Mouse (Mus musculus) midbrain, embryonic 13.5 days (tissue): ENCODE measurements at regions not wholly inside any gene's neighbourhood (a gene's known extent, or its start where the extent isn't known, plus 50 kb on each side); places are given as distances from the start of the nearest gene placed in this dataset.

ENCODE experiments used
- ATAC-seq: fragments of 200-750 bp; cut with Nextera tagmentation; 2 replicates; pipeline ENCODE4 v1.8.0; 2017; ENCODE audit warnings: mild to moderate bottlenecking, moderate TSS enrichment, moderate library complexity
- H3K27ac ChIP-seq: fragments of 300-500 bp; sonication (generic); 2 replicates; pipeline ENCODE4 v1.5.1; 2015; ENCODE audit warnings: inconsistent platforms, mild to moderate bottlenecking, moderate library complexity
- H3K27me3 ChIP-seq: fragments of 300-500 bp; sonication (generic); 2 replicates; pipeline ENCODE4 v1.6.1; 2015; ENCODE audit warnings: mild to moderate bottlenecking, inconsistent platforms
- H3K36me3 ChIP-seq: fragments of 300-500 bp; sonication (generic); 2 replicates; pipeline ENCODE4 v1.6.1; 2015; ENCODE audit warnings: mild to moderate bottlenecking, inconsistent platforms
- H3K4me1 ChIP-seq: fragments of 300-500 bp; sonication (generic); replicated peaks from 2 replicates; pipeline ENCODE4 v1.6.1; 2015; ENCODE audit warnings: inconsistent platforms
- H3K4me2 ChIP-seq: fragments of 300-500 bp; sonication (generic); replicated peaks from 2 replicates; pipeline ENCODE4 v1.6.1; 2015; ENCODE audit warnings: moderate library complexity, mild to moderate bottlenecking, inconsistent platforms
- H3K4me3 ChIP-seq: fragments of 300-500 bp; sonication (generic); replicated peaks from 2 replicates; pipeline ENCODE4 v1.5.1; 2015; ENCODE audit warnings: mild to moderate bottlenecking, inconsistent platforms
- H3K9ac ChIP-seq: fragments of 300-500 bp; sonication (generic); replicated peaks from 2 replicates; pipeline ENCODE4 v1.6.1; 2015; ENCODE audit warnings: mild to moderate bottlenecking, inconsistent platforms
- H3K9me3 ChIP-seq: fragments of 300-500 bp; sonication (generic); 2 replicates; pipeline ENCODE4 v1.6.1; 2016; ENCODE audit warnings: mild to moderate bottlenecking, inconsistent platforms
- WGBS: fragments of 180-500 bp; shearing (Covaris S2); methylation state at CpG from one replicate; pipeline ENCODE4 v1.1.7; 2015; 5-methylcytosine and 5-hydroxymethylcytosine counted together

DNA sequence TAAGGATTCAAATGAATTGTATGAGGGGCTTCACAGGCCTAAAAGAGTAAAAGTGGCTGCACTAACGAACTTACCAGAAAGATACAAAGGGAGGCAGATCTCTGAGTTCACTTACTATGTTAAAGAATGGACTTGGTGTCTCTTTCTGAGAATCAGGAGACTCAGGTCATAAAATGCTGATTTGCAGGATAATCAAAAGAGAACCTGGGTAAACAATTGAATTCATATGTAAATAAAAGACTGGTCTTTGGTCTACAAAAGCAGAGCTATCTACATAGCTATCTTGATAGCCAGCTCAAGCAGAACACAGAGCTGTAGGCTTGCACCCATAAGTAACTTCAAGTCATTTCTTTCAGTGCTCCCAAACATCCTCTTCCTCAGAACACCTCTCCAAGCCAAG is 72.8 kb upstream of the 4930583I09Rik start:
- ATAC-seq = no peak
- Histone ChIP-seq H3K27ac (no peak overlapping the region), H3K9me3 (peaks cover 3% of the 10 kb centered on the region; the same call in 1 of the 2 replicates), H3K4me2 (no peak overlapping the region), H3K36me3 (no peaks in the 10 kb centered on the region), H3K27me3 (no peaks in the 10 kb centered on the region), H3K9ac (no peak overlapping the region), H3K4me1 (peaks cover under 1% of the 10 kb centered on the region), H3K4me3 (no peak overlapping the region)
- WGBS = 95% methylated on average over 1 of the region's 1 CpGs

DNA sequence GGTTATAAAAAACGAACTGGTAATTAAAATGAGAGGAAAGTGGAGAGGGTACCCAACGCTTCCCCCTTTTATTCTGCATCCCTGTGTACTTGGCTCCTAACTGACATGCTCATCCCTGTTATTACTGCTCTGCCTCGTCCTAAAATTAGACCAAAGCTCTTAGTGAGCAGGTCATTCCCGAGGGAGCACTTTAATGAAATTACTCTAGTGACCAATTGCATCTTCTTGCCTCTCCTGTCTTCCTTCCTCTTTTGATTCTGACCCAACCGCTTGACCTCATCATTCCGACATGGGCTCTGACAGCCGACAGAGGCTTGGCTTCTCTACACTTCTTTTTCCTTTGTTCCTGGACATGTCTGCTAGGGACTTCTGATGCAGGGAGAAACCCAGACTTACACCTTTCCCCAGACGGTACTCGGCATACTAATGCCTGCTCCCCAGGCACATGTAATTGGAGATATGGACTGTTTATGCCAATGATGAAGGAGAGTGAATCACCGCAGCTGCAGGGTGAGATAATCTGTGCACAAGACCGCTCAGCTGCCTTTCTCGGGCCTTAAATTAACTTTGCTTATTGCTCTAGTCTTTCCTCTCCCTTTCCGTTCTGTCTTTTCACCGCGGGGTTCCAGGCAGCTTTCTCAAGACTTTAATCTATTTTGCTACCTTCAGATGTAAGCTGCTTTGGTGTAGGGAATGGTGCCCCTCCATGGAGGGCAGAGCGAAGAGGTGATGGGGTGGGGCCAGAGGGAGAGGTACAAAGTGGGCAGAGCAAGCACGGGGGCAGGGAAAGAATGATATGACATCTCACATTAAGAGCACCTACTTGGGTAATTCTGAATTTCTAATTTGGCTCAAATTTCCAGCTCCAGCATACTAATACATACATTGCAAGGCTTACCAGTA is 66.1 kb upstream of the 4930583I09Rik start:
- no peak overlapping the region for H3K9ac ChIP-seq
- H3K9me3 ChIP-seq = no peaks in the 10 kb centered on the region
- H3K4me1 ChIP-seq = peaks cover 21% of the 10 kb centered on the region
- H3K27ac ChIP-seq = peak overlapping the region; percentile 81
- H3K27me3 ChIP-seq = no peaks in the 10 kb centered on the region
- 46% methylated on average over 17 of the region's 17 CpGs for WGBS
- H3K4me2 ChIP-seq = no peak overlapping the region
- H3K36me3 ChIP-seq = no peaks in the 10 kb centered on the region
- no peak overlapping the region for H3K4me3 ChIP-seq
- ATAC-seq = peak; percentile 80

DNA sequence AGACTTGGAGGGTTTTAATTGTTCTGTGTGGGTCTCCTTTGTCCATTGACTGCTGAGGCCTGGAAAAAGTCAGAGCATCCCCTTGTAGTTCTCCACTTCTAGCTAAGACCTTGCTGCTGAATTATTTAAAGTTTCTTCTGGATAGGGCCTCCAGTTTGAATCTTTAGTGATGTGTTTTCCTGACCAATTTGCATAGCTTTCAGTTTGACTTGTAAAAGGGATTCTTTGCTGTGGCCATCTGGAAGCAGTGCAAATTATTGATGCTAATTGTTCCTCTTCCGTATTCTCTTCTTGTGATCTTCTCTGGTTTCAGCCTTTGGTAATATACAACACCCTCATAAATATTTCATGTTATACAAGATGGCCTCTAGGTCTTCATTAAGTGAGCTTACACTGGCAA is 61.6 kb upstream of the 4930583I09Rik start:
- 0 out of 2 replicates have a peak, but pooled peaks have one; percentile 49 for ATAC-seq
- H3K27me3 ChIP-seq = no peaks in the 10 kb centered on the region
- no peak overlapping the region for H3K4me2 ChIP-seq
- H3K27ac ChIP-seq = no peak overlapping the region; the same call in 1 of the 2 replicates
- no peak overlapping the region for H3K4me3 ChIP-seq
- H3K9ac ChIP-seq = no peak overlapping the region
- H3K36me3 ChIP-seq = no peaks in the 10 kb centered on the region
- H3K9me3 ChIP-seq = no peaks in the 10 kb centered on the region
- H3K4me1 ChIP-seq = peaks cover 15% of the 10 kb centered on the region
- 32% methylated on average over 1 of the region's 1 CpGs for WGBS

DNA sequence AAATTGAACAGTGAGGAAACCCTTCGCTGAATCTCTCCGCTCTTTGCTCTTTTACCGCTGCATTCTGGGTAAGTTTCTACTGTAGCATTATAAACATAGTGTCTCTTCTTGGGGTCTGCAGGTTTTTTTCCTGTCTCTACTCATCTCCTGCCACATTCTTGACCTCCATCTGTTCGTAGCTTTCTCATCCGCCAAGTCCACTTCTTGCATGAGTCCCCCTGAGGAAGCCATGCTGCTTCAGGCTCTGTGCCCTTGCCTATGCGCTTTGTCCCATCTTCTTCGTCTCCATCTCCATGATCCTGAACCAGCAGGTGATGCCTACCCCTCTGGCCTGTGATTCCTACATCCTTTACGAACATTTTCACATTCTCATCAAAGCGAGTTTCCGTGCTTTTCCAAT is 60.0 kb upstream of the 4930583I09Rik start:
- ATAC-seq = no peak
- Histone ChIP-seq H3K4me1 (no peaks in the 10 kb centered on the region), H3K4me3 (no peak overlapping the region), H3K4me2 (no peak overlapping the region), H3K36me3 (no peaks in the 10 kb centered on the region), H3K27me3 (no peaks in the 10 kb centered on the region), H3K9me3 (no peaks in the 10 kb centered on the region), H3K27ac (no peak overlapping the region), H3K9ac (no peak overlapping the region)
- 96% methylated on average over 10 of the region's 10 CpGs for WGBS

DNA sequence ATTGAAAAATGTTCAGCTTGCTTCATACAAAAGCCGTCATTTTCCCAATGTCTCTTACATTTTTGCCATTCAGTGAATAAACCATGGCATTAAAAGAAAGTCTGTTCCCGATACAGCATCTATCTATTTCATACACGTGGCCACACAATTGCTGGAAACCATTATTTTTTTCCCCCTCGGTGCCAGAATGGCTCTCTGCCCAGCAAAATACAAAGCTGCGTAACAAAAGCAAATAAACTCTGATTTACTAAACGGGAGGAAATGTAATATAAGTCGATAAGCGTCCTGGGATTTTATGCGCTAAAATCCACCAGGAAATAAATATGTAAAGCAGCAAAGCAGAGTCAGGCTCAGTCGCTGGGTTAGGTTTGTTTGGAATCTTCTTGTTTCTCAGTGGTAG is 59.6 kb upstream of the 4930583I09Rik start:
- Histone ChIP-seq H3K36me3 (no peaks in the 10 kb centered on the region), H3K4me3 (no peak overlapping the region), H3K27ac (no peak overlapping the region), H3K9ac (no peak overlapping the region), H3K4me2 (no peak overlapping the region), H3K27me3 (no peaks in the 10 kb centered on the region), H3K9me3 (no peaks in the 10 kb centered on the region), H3K4me1 (no peaks in the 10 kb centered on the region)
- ATAC-seq = no peak
- 84% methylated on average over 10 of the region's 10 CpGs for WGBS

DNA sequence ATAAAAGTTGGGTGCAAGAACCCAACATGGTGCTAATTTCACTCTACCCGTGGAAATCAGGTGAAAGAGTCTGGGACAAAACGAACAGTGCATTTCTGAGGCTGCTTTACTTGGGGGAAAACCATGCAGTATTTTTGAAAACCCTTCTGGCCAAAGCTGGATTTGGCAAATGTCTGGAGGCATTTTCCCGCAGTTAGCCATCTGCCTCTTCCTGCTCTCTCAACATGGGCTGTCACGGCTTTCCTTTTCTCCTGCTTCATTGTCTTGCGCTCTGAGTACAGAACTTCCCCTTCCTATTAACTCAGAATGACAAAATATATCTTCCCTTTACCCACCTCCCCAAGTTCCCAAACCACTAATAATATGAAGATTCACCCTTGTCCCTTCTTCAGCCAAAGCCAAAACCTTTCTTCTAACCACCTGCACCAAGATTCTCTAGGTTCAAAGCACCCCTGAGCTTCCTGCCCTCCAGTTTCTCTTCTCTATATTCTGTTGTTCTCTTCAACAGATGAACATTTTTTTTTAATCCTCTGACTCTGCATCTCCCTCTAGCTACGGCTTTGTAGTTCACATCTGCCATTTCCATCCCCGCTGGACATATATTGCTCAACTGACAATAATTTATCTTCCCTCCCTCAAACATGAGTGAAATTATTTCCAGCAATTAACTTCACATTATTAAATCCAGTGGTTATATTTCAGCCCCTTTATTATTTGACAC is 57.5 kb upstream of the 4930583I09Rik start:
- Histone ChIP-seq H3K9me3 (no peaks in the 10 kb centered on the region), H3K36me3 (no peaks in the 10 kb centered on the region), H3K27me3 (no peaks in the 10 kb centered on the region), H3K27ac (no peak overlapping the region), H3K4me2 (no peak overlapping the region), H3K9ac (no peak overlapping the region), H3K4me3 (no peak overlapping the region), H3K4me1 (no peaks in the 10 kb centered on the region)
- no peak for ATAC-seq
- 79% methylated on average over 7 of the region's 7 CpGs for WGBS
